Mouse (Mus musculus): ENCODE results near the gene Sept6.

Sept6 gene

GRCm38 (mm10) chrX:36873765-36874164, 117.8 kb downstream of the Sept6 start, which contains the start of the genes Ube2a and C330007P06Rik:
Gene Ube2a (plus strand): TSS chrX:36873900.
Gene C330007P06Rik (minus strand): TSS chrX:36874111.
- in situ Hi-C loops (cut with MseI, MboI), result no loop called here

- in situ Hi-C loops (cut with MseI, MboI), result no loop called here
These were observed 121.2 kb downstream of the Sept6 start for GRCm38 (mm10) chrX:36870372-36870771.

GRCm38 (mm10) chrX:36864609-36865328, 126.8 kb downstream of the Sept6 start:
- in situ Hi-C loops (cut with MseI, MboI), result no loop called here

GRCm38 (mm10) chrX:36863766-36864608, 127.6 kb downstream of the Sept6 start:
- in situ Hi-C loops (cut with MseI, MboI), result no loop called here
